Mouse (Mus musculus): ENCODE measurements around the gene Jdp2. TPM values are rescaled to one million over a fixed set of nuclear protein-coding genes. Genes with fewer than 3 reads are reported as not detected.
"Not testable (repeated sequence)": the region's sequence is repeated elsewhere in the genome, so short reads cannot be mapped to it uniquely, and the experiment has no call there.

Gene Jdp2
- polyA plus RNA-seq, 1 experiment from 2014 or later = 0.25 TPM

- Histone ChIP-seq H3K27me3 (ENCODE audit: insufficient read depth, poor library complexity, severe bottlenecking) (no peaks in the 10 kb centered on the region), H3K36me3 (no peaks in the 10 kb centered on the region), H3K4me1 (replicated peaks) (peaks cover under 1% of the 10 kb centered on the region; the same call in 1 of the 2 replicates), H3K9me3 (no peaks in the 10 kb centered on the region), H3K27ac (no peak overlapping the region), H3K4me3 (no peak overlapping the region)
- no peak for DNase-seq (ENCODE audit: low spot score)
- 42% methylated on average over 10 of the region's 10 CpGs for WGBS
Observed at GRCm38 (mm10) chr12:85647346-85647745, 48.5 kb downstream of the Jdp2 start.

GRCm38 (mm10) chr12:85647955-85648354 is 49.1 kb downstream of the Jdp2 start:
- H3K27me3 ChIP-seq (ENCODE audit: insufficient read depth, poor library complexity, severe bottlenecking) = no peaks in the 10 kb centered on the region
- no peaks in the 10 kb centered on the region for H3K9me3 ChIP-seq
- no peak overlapping the region for H3K27ac ChIP-seq
- H3K4me1 ChIP-seq (replicated peaks) = no peaks in the 10 kb centered on the region
- H3K4me3 ChIP-seq = no peak overlapping the region
- 98% methylated on average over 1 of the region's 1 CpGs for WGBS
- no peak for DNase-seq (ENCODE audit: low spot score)
- no peaks in the 10 kb centered on the region for H3K36me3 ChIP-seq

GRCm38 (mm10) chr12:85659319-85659718 is 60.5 kb downstream of the Jdp2 start:
- WGBS = 57% methylated on average over 2 of the region's 2 CpGs
- Histone ChIP-seq H3K27me3 (ENCODE audit: insufficient read depth, poor library complexity, severe bottlenecking) (no peaks in the 10 kb centered on the region), H3K9me3 (no peaks in the 10 kb centered on the region), H3K27ac (no peak overlapping the region), H3K4me3 (no peak overlapping the region), H3K4me1 (replicated peaks) (no peaks in the 10 kb centered on the region), H3K36me3 (no peaks in the 10 kb centered on the region)
- no peak for DNase-seq (ENCODE audit: low spot score)

GRCm38 (mm10) chr12:85660855-85661254 is 62.0 kb downstream of the Jdp2 start:
- Histone ChIP-seq H3K4me3 (no peak overlapping the region), H3K27ac (no peak overlapping the region), H3K27me3 (ENCODE audit: insufficient read depth, poor library complexity, severe bottlenecking) (no peaks in the 10 kb centered on the region), H3K9me3 (no peaks in the 10 kb centered on the region), H3K4me1 (replicated peaks) (no peaks in the 10 kb centered on the region), H3K36me3 (no peaks in the 10 kb centered on the region)
- 91% methylated on average over 12 of the region's 12 CpGs for WGBS
- DNase-seq (ENCODE audit: low spot score) = no peak

- not testable (repeated sequence) for H3K4me3 ChIP-seq; H3K27me3 ChIP-seq (ENCODE audit: insufficient read depth, poor library complexity, severe bottlenecking); H3K36me3 ChIP-seq; DNase-seq (ENCODE audit: low spot score); H3K9me3 ChIP-seq; H3K27ac ChIP-seq; H3K4me1 ChIP-seq (replicated peaks)
- 88% methylated on average over 8 of the region's 8 CpGs for WGBS
Observed at GRCm38 (mm10) chr12:85662232-85662631, 63.4 kb downstream of the Jdp2 start.

- peak; percentile 71 for DNase-seq (ENCODE audit: low spot score)
- H3K4me3 ChIP-seq = no peak overlapping the region
- H3K36me3 ChIP-seq = no peaks in the 10 kb centered on the region
- no peaks in the 10 kb centered on the region for H3K27me3 ChIP-seq (ENCODE audit: insufficient read depth, poor library complexity, severe bottlenecking)
- H3K4me1 ChIP-seq (replicated peaks) = no peaks in the 10 kb centered on the region
- H3K27ac ChIP-seq = no peak overlapping the region
- 18% methylated on average over 9 of the region's 9 CpGs for WGBS
- H3K9me3 ChIP-seq = no peaks in the 10 kb centered on the region
Observed at GRCm38 (mm10) chr12:85662896-85663295, 64.1 kb downstream of the Jdp2 start.

- WGBS = 83% methylated on average over 8 of the region's 8 CpGs
- Histone ChIP-seq H3K4me1 (replicated peaks) (no peaks in the 10 kb centered on the region), H3K27me3 (ENCODE audit: insufficient read depth, poor library complexity, severe bottlenecking) (peaks cover 3% of the 10 kb centered on the region; the same call in 1 of the 2 replicates), H3K9me3 (no peaks in the 10 kb centered on the region), H3K4me3 (no peak overlapping the region), H3K36me3 (no peaks in the 10 kb centered on the region), H3K27ac (no peak overlapping the region)
- DNase-seq (ENCODE audit: low spot score) = no peak
Observed at GRCm38 (mm10) chr12:85666112-85666511, 67.3 kb downstream of the Jdp2 start.

GRCm38 (mm10) chr12:85667071-85667470 is 68.2 kb downstream of the Jdp2 start:
- Histone ChIP-seq H3K4me1 (replicated peaks) (no peaks in the 10 kb centered on the region), H3K27ac (no peak overlapping the region), H3K9me3 (no peaks in the 10 kb centered on the region), H3K36me3 (no peaks in the 10 kb centered on the region), H3K27me3 (ENCODE audit: insufficient read depth, poor library complexity, severe bottlenecking) (peaks cover 3% of the 10 kb centered on the region; the same call in 1 of the 2 replicates), H3K4me3 (no peak overlapping the region)
- 92% methylated on average over 7 of the region's 7 CpGs for WGBS
- no peak for DNase-seq (ENCODE audit: low spot score)

- WGBS = 78% methylated on average over 3 of the region's 3 CpGs
- Histone ChIP-seq H3K4me3 (no peak overlapping the region), H3K27me3 (ENCODE audit: insufficient read depth, poor library complexity, severe bottlenecking) (peaks cover 3% of the 10 kb centered on the region; the same call in 1 of the 2 replicates), H3K9me3 (no peaks in the 10 kb centered on the region), H3K36me3 (no peaks in the 10 kb centered on the region), H3K27ac (no peak overlapping the region), H3K4me1 (replicated peaks) (no peaks in the 10 kb centered on the region)
- no peak for DNase-seq (ENCODE audit: low spot score)
Observed at GRCm38 (mm10) chr12:85668696-85669095, 69.9 kb downstream of the Jdp2 start.

- Histone ChIP-seq H3K27me3 (ENCODE audit: insufficient read depth, poor library complexity, severe bottlenecking) (peaks cover 3% of the 10 kb centered on the region; the same call in 1 of the 2 replicates), H3K36me3 (no peaks in the 10 kb centered on the region), H3K4me3 (no peak overlapping the region), H3K9me3 (no peaks in the 10 kb centered on the region), H3K4me1 (replicated peaks) (no peaks in the 10 kb centered on the region), H3K27ac (no peak overlapping the region)
- WGBS = 71% methylated on average over 3 of the region's 3 CpGs
- no peak for DNase-seq (ENCODE audit: low spot score)
Observed at GRCm38 (mm10) chr12:85670080-85670479, 71.3 kb downstream of the Jdp2 start.

- no peaks in the 10 kb centered on the region for H3K4me1 ChIP-seq (replicated peaks)
- H3K36me3 ChIP-seq = no peaks in the 10 kb centered on the region
- DNase-seq (ENCODE audit: low spot score) = no peak
- peaks cover 2% of the 10 kb centered on the region; the same call in 1 of the 2 replicates for H3K27me3 ChIP-seq (ENCODE audit: insufficient read depth, poor library complexity, severe bottlenecking)
- WGBS = 93% methylated on average over 8 of the region's 8 CpGs
- H3K9me3 ChIP-seq = no peaks in the 10 kb centered on the region
- no peak overlapping the region for H3K4me3 ChIP-seq
- H3K27ac ChIP-seq = no peak overlapping the region
Observed at GRCm38 (mm10) chr12:85673914-85674313, 75.1 kb downstream of the Jdp2 start.

GRCm38 (mm10) chr12:85679117-85679516 is 80.3 kb downstream of the Jdp2 start:
- H3K9me3 ChIP-seq = no peaks in the 10 kb centered on the region
- whole genome bisulfite sequencing = 90% methylated on average over 5 of the region's 5 CpGs
- H3K4me1 ChIP-seq (replicated peaks) = 0 out of 2 replicates have a peak, but pooled peaks cover 7% of the 10 kb centered on the region
- no peaks in the 10 kb centered on the region for H3K36me3 ChIP-seq
- H3K27ac ChIP-seq = no peak overlapping the region
- H3K27me3 ChIP-seq (ENCODE audit: insufficient read depth, poor library complexity, severe bottlenecking) = no peaks in the 10 kb centered on the region
- no peak overlapping the region for H3K4me3 ChIP-seq
- DNase-seq (ENCODE audit: low spot score) = no peak

- DNase-seq (ENCODE audit: low spot score) = no peak
- H3K36me3 ChIP-seq = no peaks in the 10 kb centered on the region
- 44% methylated on average over 2 of the region's 2 CpGs for WGBS
- no peaks in the 10 kb centered on the region for H3K9me3 ChIP-seq
- no peak overlapping the region for H3K4me3 ChIP-seq
- 0 out of 2 replicates have a peak, but pooled peaks cover 7% of the 10 kb centered on the region for H3K4me1 ChIP-seq (replicated peaks)
- H3K27me3 ChIP-seq (ENCODE audit: insufficient read depth, poor library complexity, severe bottlenecking) = no peaks in the 10 kb centered on the region
- no peak overlapping the region for H3K27ac ChIP-seq
Observed at GRCm38 (mm10) chr12:85679808-85680207, 81.0 kb downstream of the Jdp2 start.

- Histone ChIP-seq H3K27me3 (ENCODE audit: insufficient read depth, poor library complexity, severe bottlenecking) (0 out of 2 replicates have a peak, but pooled peaks cover 2% of the 10 kb centered on the region), H3K27ac (no peak overlapping the region), H3K36me3 (no peaks in the 10 kb centered on the region), H3K4me1 (replicated peaks) (peaks cover 14% of the 10 kb centered on the region), H3K4me3 (no peak overlapping the region), H3K9me3 (no peaks in the 10 kb centered on the region)
- DNase-seq (ENCODE audit: low spot score) = no peak
- 30% methylated on average over 2 of the region's 2 CpGs for WGBS
Observed at GRCm38 (mm10) chr12:85682328-85682727, 83.5 kb downstream of the Jdp2 start.

Measured in hindbrain, embryonic 10.5 days (tissue).